Mouse (Mus musculus): ENCODE measurements at regions not wholly inside any gene's neighbourhood (a gene's known extent, or its start where the extent isn't known, plus 50 kb on each side); places are given as distances from the start of the nearest gene placed in this dataset.

GRCm38 (mm10) chr5:33485765-33486164, 52.0 kb upstream of the Nkx1-1 start:
- TF ChIP-seq CTCF (conservative IDR thresholded peaks at IDR 0.05; ENCODE audit: low read length) (no peak), NANOG (IDR thresholded peaks at IDR 0.05; ENCODE audit: borderline replicate concordance, low read length) (no peak), POU5F1 (IDR thresholded peaks at IDR 0.05; ENCODE audit: borderline replicate concordance, low read length) (no peak)
- Histone ChIP-seq H3K36me3 (ENCODE audit: insufficient read depth, low read length) (peaks cover 71% of the 10 kb centered on the region), H3K4me3 (replicated peaks; ENCODE audit: low read length) (no peak overlapping the region), H3K9me3 (ENCODE audit: low read length) (peaks cover 5% of the 10 kb centered on the region), H3K27me3 (ENCODE audit: insufficient read depth, low read length) (peaks cover 77% of the 10 kb centered on the region), H3K4me1 (replicated peaks; ENCODE audit: low read depth, low read length) (peaks cover 31% of the 10 kb centered on the region)
